Mouse (Mus musculus): ENCODE measurements around the gene St6galnac5. TPM values are rescaled to one million over a fixed set of nuclear protein-coding genes. Genes with fewer than 3 reads are reported as not detected.

Gene St6galnac5
- polyA plus RNA-seq (2011; ENCODE audit: insufficient read depth, insufficient read length, low read depth, missing spikeins) = 0.20 TPM in 1 of 2 replicates, not detected in the other

DNA sequence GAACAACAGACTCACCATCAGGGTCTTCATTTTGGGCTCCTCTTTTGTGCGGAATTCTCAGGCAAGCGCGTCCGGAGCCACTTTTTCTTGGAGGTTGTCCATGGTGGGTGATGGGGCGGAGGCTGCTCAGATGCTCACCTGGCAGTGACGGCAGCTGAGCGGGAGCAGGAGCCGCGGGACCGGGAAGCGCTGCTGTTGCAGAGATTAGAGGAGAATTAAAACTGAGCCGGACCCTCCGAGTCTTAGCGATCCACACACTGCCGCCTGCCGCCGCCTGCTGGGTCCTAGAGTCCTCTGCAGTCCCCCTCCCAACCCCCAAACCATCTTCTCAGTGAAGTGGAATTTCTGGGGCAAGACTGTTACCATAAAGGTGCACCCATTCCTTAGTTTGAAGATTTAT lies at the start of gene St6galnac5:
Gene St6galnac5 (minus strand): TSS at position 259 of the 400 bp plus-strand sequence.
- Histone ChIP-seq H3K9me3 (replicated peaks; ENCODE audit: control insufficient read depth, insufficient read depth, low read length, poor library complexity, severe bottlenecking) (no peaks in the 10 kb centered on the region), H3K36me3 (ENCODE audit: control insufficient read depth, insufficient read depth, low read length, poor library complexity, severe bottlenecking) (no peaks in the 10 kb centered on the region), H3K27ac (ENCODE audit: insufficient read depth, low read length) (no peak within 1 kb of the TSS), H3K27me3 (ENCODE audit: control insufficient read depth, insufficient read depth, low read length, poor library complexity, severe bottlenecking) (0 out of 2 replicates have a peak, but pooled peaks cover 2% of the 10 kb centered on the region), H3K9ac (ENCODE audit: low read depth, poor library complexity, severe bottlenecking) (no peak within 1 kb of the TSS), H3K4me1 (ENCODE audit: control insufficient read depth, insufficient read depth, low read length) (no peaks in the 10 kb centered on the region), H3K4me3 (ENCODE audit: low read depth, low read length) (peak within 1 kb of the TSS; percentile 60)
- TF ChIP-seq EP300 (IDR thresholded peaks at IDR 0.05; ENCODE audit: insufficient read depth, low read depth, low read length) (no peak), POLR2A (IDR thresholded peaks at IDR 0.05; ENCODE audit: insufficient read depth, low read length) (no peak), CTCF (IDR thresholded peaks at IDR 0.05; ENCODE audit: low read depth, low read length) (no peak)

DNA sequence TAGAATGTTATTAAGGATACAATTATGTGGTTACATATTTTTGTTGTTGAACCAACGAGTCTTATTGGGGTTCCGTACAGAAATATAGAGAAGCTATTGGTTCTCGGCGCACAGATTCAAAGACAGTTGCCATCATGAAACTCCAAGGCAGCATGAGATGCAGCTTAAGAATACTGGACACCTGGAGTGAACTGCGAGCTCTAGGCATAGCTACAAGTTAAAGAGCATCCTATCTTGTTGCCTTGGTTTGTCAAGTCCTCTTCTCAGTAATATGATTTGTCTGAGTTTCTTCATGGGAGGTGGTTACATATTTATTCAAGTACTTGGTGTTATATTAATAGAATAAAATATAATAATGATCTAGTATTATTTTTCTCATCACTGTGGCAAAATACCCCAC lies 48.7 kb upstream of the St6galnac5 start:
- no peak for TF ChIP-seq POLR2A (IDR thresholded peaks at IDR 0.05; ENCODE audit: insufficient read depth, low read length)
- TF ChIP-seq CTCF (IDR thresholded peaks at IDR 0.05; ENCODE audit: low read depth, low read length) = no peak
- no peak for TF ChIP-seq EP300 (IDR thresholded peaks at IDR 0.05; ENCODE audit: insufficient read depth, low read depth, low read length)
- no peaks in the 10 kb centered on the region for H3K4me1 ChIP-seq (ENCODE audit: control insufficient read depth, insufficient read depth, low read length)
- H3K9me3 ChIP-seq (replicated peaks; ENCODE audit: control insufficient read depth, insufficient read depth, low read length, poor library complexity, severe bottlenecking) = no peaks in the 10 kb centered on the region
- no peaks in the 10 kb centered on the region for H3K36me3 ChIP-seq (ENCODE audit: control insufficient read depth, insufficient read depth, low read length, poor library complexity, severe bottlenecking)
- no peaks in the 10 kb centered on the region for H3K27me3 ChIP-seq (ENCODE audit: control insufficient read depth, insufficient read depth, low read length, poor library complexity, severe bottlenecking)
- H3K4me3 ChIP-seq (ENCODE audit: low read depth, low read length) = no peak overlapping the region
- H3K27ac ChIP-seq (ENCODE audit: insufficient read depth, low read length) = no peak overlapping the region
- no peak overlapping the region for H3K9ac ChIP-seq (ENCODE audit: low read depth, poor library complexity, severe bottlenecking)

DNA sequence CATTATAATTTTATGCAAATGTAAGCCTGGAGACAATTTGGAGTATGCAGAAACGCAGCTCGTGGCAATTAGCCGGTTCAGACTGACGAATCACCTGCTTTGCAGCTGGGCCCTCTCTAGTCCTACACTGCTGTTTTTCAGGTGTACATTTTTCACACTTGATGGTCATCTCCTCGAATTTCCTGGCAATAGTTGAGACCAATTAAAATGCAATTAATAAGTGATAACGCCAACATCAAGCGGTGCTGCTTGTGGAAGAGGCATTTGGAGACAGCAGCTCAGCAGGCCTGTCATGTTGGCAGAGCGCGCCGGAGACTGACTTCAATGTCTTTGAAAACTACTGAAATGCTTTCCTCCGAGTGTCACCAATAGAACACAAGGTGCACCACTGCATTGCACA lies 42.0 kb upstream of the St6galnac5 start:
- Histone ChIP-seq H3K9me3 (replicated peaks; ENCODE audit: control insufficient read depth, insufficient read depth, low read length, poor library complexity, severe bottlenecking) (no peaks in the 10 kb centered on the region), H3K4me1 (ENCODE audit: control insufficient read depth, insufficient read depth, low read length) (no peaks in the 10 kb centered on the region), H3K36me3 (ENCODE audit: control insufficient read depth, insufficient read depth, low read length, poor library complexity, severe bottlenecking) (no peaks in the 10 kb centered on the region), H3K4me3 (ENCODE audit: low read depth, low read length) (no peak overlapping the region), H3K9ac (ENCODE audit: low read depth, poor library complexity, severe bottlenecking) (no peak overlapping the region), H3K27ac (ENCODE audit: insufficient read depth, low read length) (no peak overlapping the region), H3K27me3 (ENCODE audit: control insufficient read depth, insufficient read depth, low read length, poor library complexity, severe bottlenecking) (no peaks in the 10 kb centered on the region)
- TF ChIP-seq CTCF (IDR thresholded peaks at IDR 0.05; ENCODE audit: low read depth, low read length) (no peak), EP300 (IDR thresholded peaks at IDR 0.05; ENCODE audit: insufficient read depth, low read depth, low read length) (no peak), POLR2A (IDR thresholded peaks at IDR 0.05; ENCODE audit: insufficient read depth, low read length) (no peak)

DNA sequence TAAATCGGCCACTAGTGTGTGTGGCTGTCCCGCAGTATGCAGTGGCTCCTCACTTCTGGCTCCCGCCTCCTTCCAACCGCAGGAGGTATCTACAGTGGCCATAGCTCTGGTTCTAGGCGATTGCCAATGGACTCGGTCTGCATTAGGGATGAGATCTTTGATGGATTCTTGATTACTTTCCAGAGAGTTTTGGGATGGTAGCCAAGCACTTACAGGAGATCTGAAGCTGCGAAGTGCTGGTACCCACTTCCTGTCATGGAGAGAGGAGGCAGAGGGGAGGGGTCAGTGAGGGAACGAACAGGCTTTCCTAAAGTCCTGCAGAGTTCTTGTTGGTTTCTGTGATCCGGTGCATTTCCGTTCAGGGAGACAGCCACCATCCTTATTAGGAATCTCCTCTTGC lies 36.0 kb upstream of the St6galnac5 start:
- TF ChIP-seq POLR2A (IDR thresholded peaks at IDR 0.05; ENCODE audit: insufficient read depth, low read length) (no peak), CTCF (IDR thresholded peaks at IDR 0.05; ENCODE audit: low read depth, low read length) (no peak), EP300 (IDR thresholded peaks at IDR 0.05; ENCODE audit: insufficient read depth, low read depth, low read length) (no peak)
- Histone ChIP-seq H3K27ac (ENCODE audit: insufficient read depth, low read length) (no peak overlapping the region), H3K27me3 (ENCODE audit: control insufficient read depth, insufficient read depth, low read length, poor library complexity, severe bottlenecking) (no peaks in the 10 kb centered on the region; the same call in 1 of the 2 replicates), H3K9me3 (replicated peaks; ENCODE audit: control insufficient read depth, insufficient read depth, low read length, poor library complexity, severe bottlenecking) (no peaks in the 10 kb centered on the region), H3K9ac (ENCODE audit: low read depth, poor library complexity, severe bottlenecking) (no peak overlapping the region), H3K36me3 (ENCODE audit: control insufficient read depth, insufficient read depth, low read length, poor library complexity, severe bottlenecking) (no peaks in the 10 kb centered on the region), H3K4me1 (ENCODE audit: control insufficient read depth, insufficient read depth, low read length) (no peaks in the 10 kb centered on the region), H3K4me3 (ENCODE audit: low read depth, low read length) (no peak overlapping the region)

DNA sequence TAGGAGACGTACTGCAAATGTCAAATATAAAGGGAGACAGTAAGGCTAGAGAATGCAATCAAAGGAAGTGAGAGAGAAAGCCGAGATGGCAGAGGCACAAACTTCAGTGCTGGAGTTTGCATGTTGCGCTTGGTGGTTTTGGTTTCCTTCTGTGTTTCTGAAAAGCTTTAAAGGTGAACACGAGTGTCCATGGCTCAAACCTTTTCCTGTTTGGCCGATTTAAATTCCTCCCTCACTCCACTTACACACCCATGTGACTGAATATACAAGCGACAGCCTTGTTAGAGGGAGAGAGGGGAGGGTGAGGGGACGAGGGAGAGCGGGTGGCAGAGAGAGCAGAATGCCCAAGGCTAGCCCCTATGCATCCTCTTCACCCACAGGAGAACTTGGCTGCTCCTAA lies 34.3 kb upstream of the St6galnac5 start:
- Histone ChIP-seq H3K4me3 (ENCODE audit: low read depth, low read length) (no peak overlapping the region), H3K27ac (ENCODE audit: insufficient read depth, low read length) (no peak overlapping the region)

DNA sequence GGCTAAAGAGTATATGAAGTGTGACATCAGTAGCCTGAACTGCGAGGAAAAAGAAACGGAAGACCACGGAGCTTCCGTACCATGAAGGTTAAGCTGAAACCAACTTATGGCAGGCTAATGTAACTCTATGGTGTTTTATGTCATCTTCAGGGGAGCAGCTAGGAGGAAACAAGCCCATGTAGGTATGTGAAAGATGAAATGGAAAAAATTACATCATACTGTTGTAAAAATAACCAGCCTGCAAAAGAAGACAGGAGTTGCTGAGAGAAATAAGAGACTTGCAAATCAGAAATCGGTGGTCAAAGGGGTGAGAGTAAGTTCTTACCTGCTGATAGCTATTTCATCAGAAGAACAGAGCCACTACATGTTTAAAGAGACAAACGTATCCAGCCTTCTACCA lies 24.8 kb upstream of the St6galnac5 start:
- H3K27me3 ChIP-seq (ENCODE audit: control insufficient read depth, insufficient read depth, low read length, poor library complexity, severe bottlenecking) = no peaks in the 10 kb centered on the region
- no peak overlapping the region for H3K9ac ChIP-seq (ENCODE audit: low read depth, poor library complexity, severe bottlenecking)
- no peaks in the 10 kb centered on the region for H3K9me3 ChIP-seq (replicated peaks; ENCODE audit: control insufficient read depth, insufficient read depth, low read length, poor library complexity, severe bottlenecking)
- TF ChIP-seq EP300 (IDR thresholded peaks at IDR 0.05; ENCODE audit: insufficient read depth, low read depth, low read length) = no peak
- TF ChIP-seq CTCF (IDR thresholded peaks at IDR 0.05; ENCODE audit: low read depth, low read length) = no peak
- no peak for TF ChIP-seq POLR2A (IDR thresholded peaks at IDR 0.05; ENCODE audit: insufficient read depth, low read length)
- no peaks in the 10 kb centered on the region for H3K4me1 ChIP-seq (ENCODE audit: control insufficient read depth, insufficient read depth, low read length)
- H3K27ac ChIP-seq (ENCODE audit: insufficient read depth, low read length) = no peak overlapping the region
- H3K36me3 ChIP-seq (ENCODE audit: control insufficient read depth, insufficient read depth, low read length, poor library complexity, severe bottlenecking) = no peaks in the 10 kb centered on the region
- no peak overlapping the region for H3K4me3 ChIP-seq (ENCODE audit: low read depth, low read length)

More for the DNA sequence above, 34.3 kb upstream of the St6galnac5 start:
- Histone ChIP-seq H3K27me3 (ENCODE audit: control insufficient read depth, insufficient read depth, low read length, poor library complexity, severe bottlenecking) (no peaks in the 10 kb centered on the region; the same call in 1 of the 2 replicates), H3K9ac (ENCODE audit: low read depth, poor library complexity, severe bottlenecking) (no peak overlapping the region), H3K4me1 (ENCODE audit: control insufficient read depth, insufficient read depth, low read length) (no peaks in the 10 kb centered on the region), H3K36me3 (ENCODE audit: control insufficient read depth, insufficient read depth, low read length, poor library complexity, severe bottlenecking) (no peaks in the 10 kb centered on the region), H3K9me3 (replicated peaks; ENCODE audit: control insufficient read depth, insufficient read depth, low read length, poor library complexity, severe bottlenecking) (no peaks in the 10 kb centered on the region)
- no peak for TF ChIP-seq CTCF (IDR thresholded peaks at IDR 0.05; ENCODE audit: low read depth, low read length)
- TF ChIP-seq EP300 (IDR thresholded peaks at IDR 0.05; ENCODE audit: insufficient read depth, low read depth, low read length) = no peak
- TF ChIP-seq POLR2A (IDR thresholded peaks at IDR 0.05; ENCODE audit: insufficient read depth, low read length) = no peak

Measured in ES-Bruce4 (cell line).